Mouse (Mus musculus): Measurements from ENCODE around the gene Kif13a.

Kif13a gene

GRCm38 (mm10) chr13:46929719-46930658 lies at the start of gene Kif13a:
Kif13a (minus strand) TSS chr13:46929867.
- DNase-seq (ENCODE audit: low spot score in 2 of 2): peak; percentile 39 to 54

GRCm38 (mm10) chr13:46976532-46976931 lies 46.9 kb upstream of the Kif13a start:
- DNase-seq (ENCODE audit: low spot score in 2 of 2): no peak

GRCm38 (mm10) chr13:46975930-46976329 lies 46.3 kb upstream of the Kif13a start:
- DNase-seq (ENCODE audit: low spot score in 2 of 2): no peak

- DNase-seq (ENCODE audit: low spot score in 2 of 2): no peak
Observed at GRCm38 (mm10) chr13:46975031-46975551, 45.4 kb upstream of the Kif13a start.

GRCm38 (mm10) chr13:46970286-46970945 lies 40.7 kb upstream of the Kif13a start:
- DNase-seq (ENCODE audit: low spot score in 2 of 2): no peak

- DNase-seq (ENCODE audit: low spot score in 2 of 2): no peak
Observed at GRCm38 (mm10) chr13:46968626-46969025, 39.0 kb upstream of the Kif13a start.

- no peak for DNase-seq (ENCODE audit: low spot score in 2 of 2)
Observed at GRCm38 (mm10) chr13:46967308-46967707, 37.6 kb upstream of the Kif13a start.

GRCm38 (mm10) chr13:46960878-46961474 lies 31.3 kb upstream of the Kif13a start:
- no peak for DNase-seq (ENCODE audit: low spot score in 2 of 2)

- DNase-seq (ENCODE audit: low spot score in 2 of 2): no peak
Observed at GRCm38 (mm10) chr13:46959139-46959538, 29.5 kb upstream of the Kif13a start.

- DNase-seq (ENCODE audit: low spot score in 2 of 2): no peak
Observed at GRCm38 (mm10) chr13:46951212-46951611, 21.5 kb upstream of the Kif13a start.

- no peak for DNase-seq (ENCODE audit: low spot score in 2 of 2)
Observed at GRCm38 (mm10) chr13:46949741-46950140, 20.1 kb upstream of the Kif13a start.

- no peak for DNase-seq (ENCODE audit: low spot score in 2 of 2)
Observed at GRCm38 (mm10) chr13:46948027-46948426, 18.4 kb upstream of the Kif13a start.

GRCm38 (mm10) chr13:46946041-46946440 lies 16.4 kb upstream of the Kif13a start:
- DNase-seq (ENCODE audit: low spot score in 2 of 2): no peak

GRCm38 (mm10) chr13:46945256-46945655 lies 15.6 kb upstream of the Kif13a start:
- no peak for DNase-seq (ENCODE audit: low spot score in 2 of 2)

- no peak for DNase-seq (ENCODE audit: low spot score in 2 of 2)
Observed at GRCm38 (mm10) chr13:46943294-46943693, 13.6 kb upstream of the Kif13a start.

- no peak for DNase-seq (ENCODE audit: low spot score in 2 of 2)
Observed at GRCm38 (mm10) chr13:46934116-46934515, 4.4 kb upstream of the Kif13a start.

GRCm38 (mm10) chr13:46932846-46933245 lies 3.2 kb upstream of the Kif13a start:
- DNase-seq (ENCODE audit: low spot score in 2 of 2): no peak

GRCm38 (mm10) chr13:46932049-46932448 lies 2.4 kb upstream of the Kif13a start:
- DNase-seq (ENCODE audit: low spot score in 2 of 2): no peak

- DNase-seq (ENCODE audit: low spot score in 2 of 2): no peak
Observed at GRCm38 (mm10) chr13:46930659-46931046, 986 bp upstream of the Kif13a start.

GRCm38 (mm10) chr13:46928961-46929691 lies 541 bp downstream of the Kif13a start:
- peak; percentile 8 to 12 for DNase-seq (ENCODE audit: low spot score in 2 of 2)

- no peak for DNase-seq (ENCODE audit: low spot score in 2 of 2)
Observed at GRCm38 (mm10) chr13:46928404-46928803, 1.3 kb downstream of the Kif13a start.

GRCm38 (mm10) chr13:46925671-46926070 lies 4.0 kb downstream of the Kif13a start:
- no peak for DNase-seq (ENCODE audit: low spot score in 2 of 2)
